Mouse (Mus musculus) cerebellum, postnatal 4 days (tissue): Measurements from ENCODE around the gene Prkca.

Experiments
- DNase-seq, 2 experiments: peaks; one replicate each; pipeline ENCODE4 v3.0.0; 2022; ENCODE audit warnings: low spot score in 2 of 2, mixed read lengths in 1 of 2

Prkca gene

DNA sequence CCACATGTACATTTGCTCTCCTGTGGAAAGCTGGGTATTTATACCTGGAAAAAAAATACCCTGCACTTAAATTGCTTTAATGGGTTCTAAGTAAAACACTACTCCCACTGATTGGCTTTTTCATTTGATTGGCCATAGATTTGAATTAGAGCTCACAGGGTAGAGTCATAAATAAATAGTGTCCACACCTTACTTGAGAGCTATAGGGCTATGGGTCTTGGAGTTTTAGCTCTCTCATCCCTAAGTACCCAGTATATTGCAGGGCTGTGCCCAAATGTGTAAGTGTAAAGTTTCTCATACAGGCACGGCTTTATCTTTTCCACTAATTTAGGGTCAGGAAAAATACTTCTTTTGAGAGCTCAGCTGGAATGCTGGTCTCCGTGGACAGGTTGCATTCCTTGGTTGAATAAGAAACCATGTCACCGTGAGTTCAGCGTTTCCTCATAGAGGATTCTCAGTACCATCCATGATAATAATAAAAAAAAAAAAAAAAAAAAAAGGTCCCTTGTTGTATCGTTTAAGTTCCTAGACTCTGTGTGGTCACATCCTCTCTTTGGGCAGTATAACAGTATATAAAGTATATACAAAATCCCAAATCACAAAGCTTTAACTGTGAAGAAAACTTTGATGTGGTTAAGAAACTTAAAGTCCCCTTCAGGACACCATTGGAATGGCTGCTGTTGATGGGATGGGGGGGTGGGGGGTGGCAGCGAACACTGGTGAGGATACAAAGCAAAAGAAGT is 82.8 kb downstream of the Prkca start:
- DNase-seq: no peak

DNA sequence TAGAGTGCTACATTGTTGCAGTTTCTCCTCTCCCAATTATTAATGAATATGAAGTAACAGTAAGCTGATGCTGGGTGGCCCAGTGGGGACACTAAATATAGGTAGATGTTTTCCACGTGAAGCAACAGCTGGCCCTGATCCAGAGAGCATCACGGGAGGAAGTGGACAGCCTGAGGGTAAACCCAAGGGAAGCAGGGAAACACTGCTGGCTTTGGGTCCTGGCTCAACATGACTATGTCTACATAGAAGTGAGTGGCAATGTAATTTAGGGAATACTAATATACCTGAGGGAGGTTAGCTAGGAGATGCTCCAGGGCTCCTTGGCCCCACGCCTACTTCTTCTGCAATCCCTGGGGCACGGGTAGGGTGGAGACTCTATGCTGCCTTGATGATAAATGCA is 84.3 kb downstream of the Prkca start:
- peak in 1 of 2 experiments; percentile 29 for DNase-seq

DNA sequence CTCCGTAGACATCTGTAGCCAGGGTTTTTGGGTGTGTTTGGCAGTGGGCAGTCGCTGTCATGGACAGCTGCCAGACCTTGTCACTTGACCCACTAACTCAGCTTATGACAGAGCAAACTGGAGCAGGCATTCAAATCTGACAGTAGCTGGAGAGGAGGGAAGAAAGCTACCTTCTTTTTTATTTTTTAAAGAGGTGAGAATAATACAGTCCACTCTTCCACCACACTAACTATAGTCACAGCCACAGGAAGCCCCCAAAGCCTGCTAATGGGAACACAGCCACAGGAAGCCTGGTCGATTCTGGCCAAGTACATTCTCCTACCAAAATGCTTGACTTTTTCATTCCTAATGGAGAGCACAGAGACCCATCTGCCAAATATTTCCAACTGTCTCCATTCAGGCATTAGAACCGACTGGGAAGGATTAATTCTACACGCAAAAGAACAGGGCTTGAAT is 84.9 kb downstream of the Prkca start:
- peak in 1 of 2 experiments; percentile 65 for DNase-seq

DNA sequence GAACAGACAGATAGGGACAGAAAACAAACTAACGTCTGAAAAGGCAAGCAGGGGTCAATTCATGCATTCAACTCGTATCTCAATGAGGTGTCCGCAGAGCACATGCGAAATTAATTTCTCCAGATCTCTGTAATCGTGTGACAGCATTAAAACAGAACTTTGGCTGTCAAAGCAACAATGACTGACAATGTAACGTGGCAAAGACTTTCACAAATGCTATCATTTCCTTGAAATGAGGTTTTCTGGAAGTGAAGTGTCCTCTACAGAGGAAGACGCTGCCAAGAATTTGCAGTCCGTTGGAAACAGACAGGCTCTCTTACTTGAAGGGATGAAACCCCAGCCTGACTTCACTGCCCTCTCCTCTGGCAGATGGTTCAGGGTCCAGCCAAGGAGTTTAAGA is 85.8 kb downstream of the Prkca start:
- DNase-seq: no peak

DNA sequence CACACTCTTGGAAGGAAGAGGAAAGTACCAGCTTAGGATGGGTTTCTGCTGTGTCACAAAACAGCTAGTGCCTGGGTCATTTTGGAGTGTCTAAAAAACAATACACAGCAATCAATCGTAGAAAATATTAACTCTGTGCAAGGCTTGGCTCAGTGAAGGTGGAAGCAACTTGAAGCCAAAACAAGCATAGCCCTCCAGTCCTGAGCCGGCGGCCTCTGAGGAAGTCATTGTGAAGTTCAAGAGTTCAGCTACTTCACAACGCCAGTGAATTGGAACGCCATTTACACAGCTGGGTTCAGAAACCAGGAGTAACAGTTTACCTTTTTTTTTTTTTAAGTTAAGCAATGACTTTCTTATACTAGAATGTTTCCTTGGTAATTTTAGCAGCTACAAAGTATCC is 89.0 kb downstream of the Prkca start:
- DNase-seq: no peak

DNA sequence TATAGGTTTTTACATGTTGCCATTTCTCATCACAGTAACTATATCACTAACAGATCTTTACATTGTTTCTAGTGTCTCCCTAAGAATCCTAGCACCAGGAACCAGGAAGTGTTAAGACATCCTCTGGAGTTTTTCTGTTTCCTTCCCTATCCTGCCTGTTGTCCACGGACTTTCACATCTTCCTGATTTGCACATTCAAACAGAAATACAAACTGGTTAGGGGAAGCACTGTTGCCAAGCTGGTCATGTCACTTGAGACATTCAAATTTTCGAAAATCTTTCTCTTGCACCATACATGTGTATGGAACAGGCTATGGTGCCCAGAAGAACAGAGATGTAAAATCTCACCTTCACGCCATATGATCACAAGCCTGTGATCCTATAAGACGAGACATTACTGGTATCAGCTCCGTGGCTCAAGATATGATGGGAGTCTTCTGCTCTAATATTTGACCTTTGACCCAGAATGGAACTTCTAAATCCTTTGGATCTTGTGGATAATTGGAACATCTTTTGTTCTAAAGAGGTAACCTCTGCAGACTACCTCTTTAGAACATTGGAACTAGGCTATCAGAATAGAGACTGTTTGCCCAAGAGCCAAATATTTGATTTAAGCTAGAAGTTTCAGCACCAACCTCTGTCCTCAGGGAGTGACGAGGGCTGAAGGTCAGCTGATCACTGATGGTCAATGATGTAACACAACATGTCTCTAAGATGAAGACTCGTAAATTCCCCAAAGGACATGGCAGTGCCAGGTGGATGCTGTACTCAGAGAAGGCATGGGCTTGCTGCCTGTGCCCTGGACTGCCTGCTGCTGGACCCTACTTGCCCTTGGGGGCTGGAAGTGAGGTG is 91.6 kb downstream of the Prkca start:
- DNase-seq: no peak

DNA sequence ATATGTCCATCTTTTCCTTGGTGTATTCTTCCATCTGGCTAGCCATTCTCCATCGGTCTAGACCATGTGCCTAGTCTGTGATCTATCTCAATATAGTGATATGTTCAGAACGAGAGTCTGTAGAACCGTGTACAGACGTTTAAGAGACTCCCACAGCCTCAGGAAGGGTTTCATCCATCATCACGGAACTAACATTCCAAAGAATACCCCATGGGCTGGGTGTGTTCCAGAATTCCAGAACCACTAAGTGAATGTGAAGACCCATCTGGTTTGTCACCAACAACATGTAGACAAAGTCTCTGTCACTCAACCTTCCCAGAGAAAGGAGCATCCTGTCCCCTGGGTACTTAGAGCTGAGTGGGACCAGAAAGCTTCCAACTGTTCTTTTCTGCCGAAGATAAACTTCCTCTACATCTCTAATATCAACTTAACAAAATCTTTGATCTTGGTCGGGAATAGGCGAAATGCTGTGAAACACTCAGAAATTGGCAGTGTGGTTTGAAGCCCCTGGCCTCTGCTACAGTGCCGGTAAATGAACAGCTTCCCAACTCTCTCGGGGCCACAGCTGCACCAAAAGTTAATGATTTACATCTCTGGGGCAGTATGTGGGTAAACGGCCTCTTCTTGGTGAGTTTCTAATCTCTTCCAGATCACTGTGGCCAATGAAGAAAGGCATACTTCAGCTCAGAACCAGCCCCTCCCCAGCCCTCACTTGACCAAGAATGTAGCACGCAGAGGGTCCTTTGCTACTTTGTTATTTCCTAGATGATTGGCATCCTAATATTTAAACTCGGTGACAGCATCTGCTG is 92.7 kb downstream of the Prkca start:
- DNase-seq: no peak

DNA sequence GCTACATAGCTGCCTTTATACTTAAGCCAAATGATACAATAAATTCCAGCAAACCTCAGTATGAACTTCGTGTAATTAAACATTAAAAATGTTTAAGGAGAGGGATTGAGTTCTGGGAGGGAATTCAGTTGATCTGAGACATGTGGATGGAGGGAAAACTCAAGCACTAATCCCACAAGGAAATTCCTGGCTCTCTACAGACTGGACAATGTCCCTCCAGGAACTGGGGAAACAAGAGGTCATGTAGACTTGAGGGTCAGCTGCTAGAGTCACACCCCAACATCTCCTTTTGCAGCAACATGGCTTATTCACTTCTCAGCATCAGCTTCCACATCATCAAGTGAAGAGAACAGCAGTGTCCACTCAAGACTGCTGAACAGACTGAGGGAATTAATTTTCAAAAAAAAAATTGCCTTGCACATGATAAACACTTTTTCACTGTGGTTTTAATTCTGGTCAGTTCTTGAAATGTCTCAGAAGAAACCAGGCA is 93.5 kb downstream of the Prkca start:
- DNase-seq: no peak

DNA sequence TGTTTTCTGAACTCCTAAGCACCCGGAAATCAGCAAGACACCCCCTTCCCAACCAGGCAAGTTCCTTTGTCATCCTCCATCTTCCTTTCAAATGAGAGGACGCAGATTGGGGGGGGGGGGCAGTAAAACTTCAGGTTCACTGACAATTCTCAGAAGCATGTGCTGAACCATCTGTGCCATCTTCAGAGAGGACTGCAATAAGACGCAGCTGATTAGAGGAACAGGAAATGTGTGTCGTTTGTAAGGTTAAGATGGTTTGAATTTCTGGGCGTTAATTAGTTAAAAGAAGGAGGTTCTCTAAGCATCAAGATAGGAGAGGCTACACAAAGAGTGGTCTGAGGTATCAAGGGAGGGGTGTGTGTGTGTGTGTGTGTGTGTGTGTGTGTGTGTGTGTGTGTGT is 94.2 kb downstream of the Prkca start:
- no peak for DNase-seq

DNA sequence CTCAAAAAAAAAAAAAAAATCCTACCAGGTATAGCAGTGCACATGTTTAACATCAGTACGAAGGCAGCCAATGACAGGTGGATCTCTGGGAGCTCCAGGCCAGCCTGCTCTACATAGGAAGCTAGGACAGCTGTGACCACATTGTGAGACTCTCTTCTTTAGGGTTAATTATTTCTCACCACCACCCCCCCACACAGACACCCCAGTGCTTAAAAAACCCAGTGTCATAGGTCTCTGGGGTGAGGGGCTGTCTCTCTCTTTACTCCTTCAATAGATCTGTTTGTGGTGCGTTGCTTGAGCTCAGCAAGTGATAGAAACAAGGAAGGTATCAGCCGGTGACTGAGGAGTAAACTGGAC is 94.7 kb downstream of the Prkca start:
- no peak for DNase-seq

DNA sequence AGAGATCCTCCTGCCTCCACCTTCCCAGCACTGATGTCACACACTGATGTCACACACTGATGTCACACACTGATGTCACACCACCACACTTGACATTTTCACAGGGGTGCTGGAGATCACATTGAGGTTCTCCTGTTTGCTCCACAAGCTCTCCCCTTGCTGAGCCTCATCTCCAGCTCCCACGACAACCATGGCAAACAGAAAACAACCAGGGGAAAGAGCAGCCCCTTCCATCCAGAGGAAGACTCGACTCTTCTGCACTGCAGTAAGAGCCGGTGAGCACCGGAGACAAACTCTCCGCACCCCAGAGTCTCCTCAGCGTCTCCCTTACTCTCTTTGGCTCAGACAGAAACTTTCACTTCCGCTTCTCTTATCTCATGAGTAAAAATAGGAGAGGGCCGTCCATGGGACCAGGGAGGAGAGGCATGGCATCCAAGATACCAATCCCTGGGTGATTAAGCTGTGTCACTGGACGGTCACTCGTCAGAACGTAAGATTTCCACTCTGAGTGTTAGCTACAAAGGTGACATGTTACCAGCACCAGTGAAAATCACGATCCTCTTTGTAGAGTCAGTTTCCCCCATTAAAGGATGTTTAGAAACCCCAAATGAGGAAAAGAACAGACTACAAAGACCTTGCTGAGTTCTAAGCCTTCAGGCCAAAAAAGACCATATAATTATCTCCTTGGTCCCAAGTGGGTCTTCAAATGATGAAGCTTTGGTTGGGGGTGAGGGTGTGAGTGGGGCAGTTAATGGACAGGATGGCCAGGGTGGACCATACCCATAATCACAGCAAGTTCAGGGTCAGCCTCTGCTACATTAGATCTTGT is 95.3 kb downstream of the Prkca start:
- DNase-seq: no peak

DNA sequence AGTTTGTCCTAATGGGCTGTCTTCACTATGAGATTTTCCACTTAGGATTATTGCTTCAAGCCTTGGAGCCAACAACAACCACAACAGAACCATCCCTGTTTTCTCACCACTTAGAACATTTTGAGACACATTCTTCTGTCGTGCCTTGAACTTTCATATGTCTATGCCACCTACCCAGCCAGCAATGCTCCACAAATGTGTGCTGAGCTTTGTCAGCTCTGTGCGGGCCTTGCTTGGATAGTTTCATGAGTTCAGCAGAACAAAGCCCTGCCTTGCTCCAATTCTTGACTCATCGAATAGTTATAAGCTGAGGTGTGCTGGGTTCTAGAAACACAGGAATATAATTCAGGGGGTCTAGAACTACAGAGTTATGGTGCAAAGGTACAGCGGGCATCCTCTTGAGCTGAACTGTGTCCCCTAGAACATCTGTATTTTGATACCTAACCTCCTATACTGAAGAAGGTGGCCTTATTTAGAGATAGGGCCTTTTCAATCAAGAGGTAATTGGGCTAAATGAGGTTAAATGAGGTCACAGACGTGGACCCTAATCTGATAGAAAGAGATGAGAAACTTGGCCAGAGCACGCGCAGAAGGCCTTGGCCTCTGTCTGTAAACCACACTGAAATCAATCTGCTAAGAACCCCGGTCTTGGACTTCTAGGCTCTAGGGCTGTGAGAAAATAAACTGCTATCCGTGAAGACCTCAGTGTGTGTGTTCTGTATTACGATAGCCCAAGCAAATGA is 96.4 kb downstream of the Prkca start:
- no peak for DNase-seq

DNA sequence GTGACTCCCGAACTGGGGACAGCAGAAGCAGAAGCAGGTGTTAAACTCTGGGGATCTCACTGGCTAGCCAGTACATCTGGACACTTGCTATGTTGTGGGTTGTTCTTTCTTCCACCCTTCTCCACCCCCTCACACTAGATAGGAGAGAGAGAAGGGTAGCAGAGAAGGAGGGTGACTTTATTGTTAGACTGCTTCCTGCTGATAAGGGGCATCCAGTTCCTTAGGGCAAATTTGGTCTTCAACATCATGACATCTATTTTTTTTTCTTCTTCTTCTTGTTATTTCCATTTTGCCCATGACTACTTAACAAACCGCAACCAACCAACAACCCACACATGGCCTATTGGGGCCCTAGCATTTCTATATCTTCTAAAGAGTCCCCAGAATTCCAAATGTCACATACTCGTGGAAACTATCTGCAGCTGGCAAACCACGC is 97.4 kb downstream of the Prkca start:
- no peak for DNase-seq

DNA sequence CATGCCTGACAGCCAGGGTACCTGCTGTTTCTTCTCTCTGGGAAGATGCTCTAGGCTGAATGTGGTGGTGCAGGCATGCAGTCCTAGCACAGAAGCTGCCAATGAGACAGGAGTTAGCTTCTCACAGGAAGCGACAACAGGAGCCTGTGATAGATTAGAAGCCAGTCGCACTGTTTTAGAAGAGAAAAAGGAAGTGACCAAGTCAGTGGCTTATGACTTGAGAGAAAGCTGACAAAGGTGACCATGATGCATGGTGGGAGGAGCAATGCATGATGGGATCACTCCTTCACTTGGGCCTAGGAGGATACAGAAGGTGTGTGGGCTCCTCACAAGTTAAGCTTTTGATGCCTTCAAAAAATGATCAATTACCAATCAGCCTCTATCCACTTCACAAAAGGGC is 99.5 kb downstream of the Prkca start:
- no peak for DNase-seq

DNA sequence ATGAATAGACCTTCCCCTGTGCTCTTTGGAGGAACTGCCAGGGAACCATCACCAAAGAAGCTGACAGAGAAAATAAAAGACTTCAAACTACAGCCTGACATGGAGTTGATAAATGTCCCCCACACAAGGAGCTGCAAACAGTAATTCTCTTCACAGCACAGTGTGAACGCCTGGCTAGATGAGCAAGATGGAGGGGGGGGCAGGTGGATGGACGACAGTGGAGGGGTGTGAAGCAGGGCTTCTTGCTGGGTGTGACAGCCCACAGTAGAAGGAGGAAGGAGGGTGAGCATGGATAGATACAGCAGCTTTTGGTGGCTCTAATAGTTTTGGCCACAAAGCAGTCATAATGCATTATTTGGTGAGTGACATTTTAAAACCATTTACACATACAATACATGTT is 100.1 kb downstream of the Prkca start:
- DNase-seq: no peak

DNA sequence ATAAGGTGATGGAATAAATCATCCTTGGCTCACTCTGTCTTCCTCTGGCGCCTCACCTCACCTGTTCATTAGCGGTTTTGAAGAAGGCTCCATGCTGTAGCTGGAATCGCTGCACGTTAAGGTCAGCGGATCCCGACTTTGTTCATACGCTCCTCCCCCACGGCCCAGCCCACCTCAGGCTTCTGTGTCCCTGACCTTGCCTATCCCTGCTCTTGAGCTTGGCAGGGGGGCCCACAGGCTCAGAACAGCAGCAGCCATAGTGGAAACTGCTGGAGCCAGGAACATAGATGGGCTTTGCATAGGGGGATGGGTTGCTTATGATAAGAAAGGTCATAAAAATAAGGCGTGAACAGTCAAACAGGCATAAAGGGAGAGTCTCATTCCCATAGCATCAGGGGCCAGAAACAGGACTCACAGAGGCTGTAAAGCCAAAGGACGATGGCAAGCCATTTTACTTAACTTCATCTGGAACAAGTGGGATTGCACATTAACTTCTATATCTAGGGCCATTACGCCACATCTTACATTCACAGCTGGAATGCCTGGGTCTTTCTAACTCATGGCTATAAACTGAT is 102.7 kb downstream of the Prkca start:
- no peak for DNase-seq

DNA sequence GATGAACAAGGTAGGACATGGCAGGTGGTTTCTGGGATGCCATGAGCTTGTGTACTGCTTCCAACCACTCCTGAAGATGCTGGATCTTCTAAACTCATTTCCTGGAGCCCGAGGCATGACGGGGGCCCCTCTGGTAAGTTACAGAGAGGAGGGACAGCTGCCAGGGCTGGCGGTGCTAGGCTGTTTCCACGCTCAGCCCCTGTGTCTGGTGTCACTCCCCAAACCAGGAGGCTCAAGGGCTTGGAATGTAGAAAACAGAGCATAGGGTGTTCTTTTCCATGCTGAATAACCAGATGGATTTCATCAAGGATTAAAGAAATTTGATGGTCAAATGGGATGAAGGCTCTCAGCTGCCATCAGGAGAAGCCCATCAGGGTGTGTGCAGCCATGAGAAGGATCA is 104.6 kb downstream of the Prkca start:
- no peak for DNase-seq

DNA sequence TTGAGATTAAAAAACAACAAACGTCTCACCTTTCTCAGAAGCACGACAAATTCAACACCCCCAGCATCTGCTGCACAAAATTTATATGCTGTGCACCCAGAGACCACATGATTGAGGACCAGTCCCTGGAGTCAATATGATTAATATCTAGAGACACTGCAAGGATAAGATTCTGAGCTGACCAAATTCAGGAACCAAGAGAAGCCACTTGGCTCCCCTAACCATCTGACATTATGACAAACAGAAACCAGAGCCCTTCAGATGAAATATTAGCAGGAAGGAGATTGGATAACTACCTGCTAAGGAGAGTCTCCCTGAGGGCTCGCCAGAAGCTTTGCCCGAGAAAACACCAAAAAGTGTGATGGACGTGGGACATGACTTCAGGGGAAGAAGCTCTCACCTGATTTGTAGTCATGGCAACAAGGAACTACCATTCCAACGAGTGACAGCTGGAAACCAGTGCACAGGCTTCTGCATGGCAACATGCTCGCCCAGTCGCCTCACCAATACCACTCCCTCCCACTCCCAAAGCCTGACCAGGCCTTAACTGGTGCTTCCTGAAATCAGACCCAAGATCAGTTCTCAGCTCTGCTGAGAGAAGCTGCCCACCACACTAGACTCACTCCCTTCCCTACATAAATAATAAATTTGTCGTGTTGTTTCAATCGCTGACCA is 106.8 kb downstream of the Prkca start:
- DNase-seq: no peak

DNA sequence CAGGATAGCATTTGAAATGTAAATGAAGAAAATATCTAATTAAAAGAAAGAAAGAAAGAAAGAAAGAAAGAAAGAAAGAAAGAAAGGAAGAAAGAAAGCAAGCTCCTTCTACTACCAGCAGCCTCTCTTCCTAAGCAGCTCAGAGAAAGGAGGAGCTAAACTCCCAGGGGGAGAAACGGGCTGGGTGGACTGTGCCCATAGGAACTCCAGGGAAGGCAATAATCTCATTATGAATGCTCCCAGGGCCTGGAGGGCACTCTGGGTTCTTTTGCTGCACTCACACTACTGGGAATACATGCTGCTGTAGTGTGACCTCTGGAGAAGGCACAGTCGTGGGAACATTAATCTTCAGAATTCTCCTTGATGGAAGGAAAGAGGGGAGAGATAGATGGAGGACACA is 107.5 kb downstream of the Prkca start:
- no peak for DNase-seq
